Mouse (Mus musculus) bone marrow macrophage, adult 2 months (primary cell): Measurements from ENCODE around the gene Mob3c.

Experiments
- CTCF ChIP-seq: IDR thresholded peaks from 2 replicates; pipeline ENCODE4 v1.5.1; 2012; ENCODE audit warnings: low read depth, mild to moderate bottlenecking, low read length, moderate library complexity
- POLR2A ChIP-seq: IDR thresholded peaks from 2 replicates; pipeline ENCODE4 v1.6.1; 2012; ENCODE audit warnings: mild to moderate bottlenecking, low read depth, low read length, borderline replicate concordance

DNA sequence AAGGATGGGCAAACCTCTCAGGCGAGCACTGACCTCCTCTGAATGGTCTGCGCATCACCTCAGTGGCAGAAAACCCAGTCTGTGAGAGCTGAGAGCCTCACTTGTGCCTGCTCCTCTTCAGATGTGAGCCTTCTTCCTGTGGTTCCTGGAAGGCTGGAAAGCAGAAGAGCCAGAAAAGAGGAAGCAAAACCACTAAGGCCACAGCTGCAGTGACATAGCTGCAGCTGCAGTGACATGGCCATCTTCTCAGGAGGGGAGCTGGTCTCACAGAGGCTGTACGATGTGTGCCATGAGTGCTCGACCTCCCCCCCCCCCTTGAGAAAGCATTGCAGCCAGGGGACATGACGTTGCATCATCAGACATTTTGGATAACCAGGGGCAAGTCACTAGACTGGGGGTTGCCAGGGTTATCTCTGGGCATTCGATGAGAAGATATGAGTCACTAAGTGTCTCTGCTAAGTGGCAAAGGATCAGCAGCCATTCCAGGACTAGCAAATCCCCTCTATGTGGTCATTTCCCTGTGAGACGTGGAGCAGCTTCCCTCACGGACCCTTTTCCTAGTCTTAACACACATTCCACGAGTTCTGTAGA, 29.5 kb downstream of the Mob3c start:
- no peak for TF ChIP-seq POLR2A
- no peak for TF ChIP-seq CTCF
